ENCODE assay signal across 20 mouse cellular contexts in genomic region chr9:106144176-106144575, GRCm38 (mm10). TPM values are rescaled to one million over a fixed set of nuclear protein-coding genes. Genes with fewer than 3 reads are reported as not detected.
DNase-seq lines count a peak whose midpoint lies in the region; ATAC-seq and TF ChIP-seq lines count a peak whose summit lies in the region.
"Had no signal": no experiment of that assay in that cellular context is flagged by ENCODE, and none has a peak within 500 bp of the region (broad histone marks: within the 10 kb centered on the region; RNA-seq: fewer than 3 reads in every experiment).

No protein-coding gene starts in this region.

- H3K4me1 ChIP-seq in hindbrain, embryonic 13.5 days (replicated peaks): peaks cover 59% of the 10 kb centered on the region
- H3K4me1 ChIP-seq in hindbrain, embryonic 10.5 days (replicated peaks): peaks cover 40% of the 10 kb centered on the region
- peaks cover 33% of the 10 kb centered on the region for H3K4me1 ChIP-seq in forebrain, embryonic 14.5 days (ENCODE audit: control insufficient read depth, insufficient read depth, low read length)

- H3K9ac ChIP-seq in hindbrain, embryonic 13.5 days: no peak overlapping the region
- H3K9ac ChIP-seq in forebrain, embryonic 14.5 days (ENCODE audit: low read length): no peak overlapping the region
- H3K9ac ChIP-seq: midbrain, embryonic 12.5 days had no signal

- TF ChIP-seq CTCF in left cerebral cortex, adult 2 months (IDR thresholded peaks at IDR 0.05): no peak

- H3K36me3 ChIP-seq in hindbrain, embryonic 13.5 days: no peaks in the 10 kb centered on the region
- H3K36me3 ChIP-seq in hindbrain, embryonic 10.5 days: no peaks in the 10 kb centered on the region
- H3K36me3 ChIP-seq in forebrain, embryonic 14.5 days (ENCODE audit: control insufficient read depth, insufficient read depth, low read length): no peaks in the 10 kb centered on the region
- H3K36me3 ChIP-seq: midbrain, embryonic 12.5 days had no signal

- intact Hi-C loops in left cerebral cortex, postnatal 4 days (cut with DNase I): no loop called here
- intact Hi-C loops in left cerebral cortex, adult 2 months (cut with DNase I): no loop called here

- no peak for DNase-seq in hindbrain, embryonic 10.5 days (ENCODE audit: low spot score)
- peak; percentile 66 for DNase-seq in left cerebral cortex, postnatal 4 days
- no peak for DNase-seq in left cerebral cortex, adult 2 months (ENCODE audit: extremely low spot score in 1 of 2, low spot score in 2 of 2)
- peak; percentile 92 for DNase-seq in forebrain, embryonic 14.5 days (ENCODE audit: low spot score)
- peak; percentile 17 for DNase-seq in retina, postnatal 7 days (ENCODE audit: low read depth, low spot score)
- no peak for DNase-seq in embryo, embryonic 10 days (ENCODE audit: low spot score)
- DNase-seq: adrenal gland, adult 2 months; cerebellum, adult 8-10 months; gastrocnemius, postnatal 10 days; heart, adult 18-20 months; heart, postnatal 4 days; lung, adult 2 months; thymus, postnatal 36 days had no signal

- H3K4me2 ChIP-seq in hindbrain, embryonic 13.5 days: no peak overlapping the region
- H3K4me2 ChIP-seq in forebrain, embryonic 14.5 days (ENCODE audit: low read length): no peak overlapping the region
- H3K4me2 ChIP-seq: midbrain, embryonic 12.5 days had no signal

- no peak overlapping the region for H3K4me3 ChIP-seq in hindbrain, embryonic 13.5 days
- H3K4me3 ChIP-seq in hindbrain, embryonic 10.5 days: no peak overlapping the region
- H3K4me3 ChIP-seq in left cerebral cortex, adult 2 months: no peak overlapping the region
- H3K4me3 ChIP-seq in forebrain, embryonic 14.5 days (ENCODE audit: low read depth, low read length): no peak overlapping the region
- H3K4me3 ChIP-seq: midbrain, embryonic 12.5 days had no signal

- peak overlapping the region; percentile 79 for H3K27ac ChIP-seq in hindbrain, embryonic 13.5 days
- H3K27ac ChIP-seq in hindbrain, embryonic 10.5 days: no peak overlapping the region
- no peak overlapping the region for H3K27ac ChIP-seq in left cerebral cortex, adult 2 months
- H3K27ac ChIP-seq in forebrain, embryonic 14.5 days (ENCODE audit: low read depth, low read length): no peak overlapping the region
- H3K27ac ChIP-seq: kidney, postnatal 0 days; macrophage; midbrain, embryonic 12.5 days had no signal

- H3K27me3 ChIP-seq in hindbrain, embryonic 13.5 days: no peaks in the 10 kb centered on the region
- peaks cover 26% of the 10 kb centered on the region for H3K27me3 ChIP-seq in hindbrain, embryonic 10.5 days (ENCODE audit: insufficient read depth, poor library complexity, severe bottlenecking)
- H3K27me3 ChIP-seq in forebrain, embryonic 14.5 days (replicated peaks; ENCODE audit: control insufficient read depth, insufficient read depth, low read length): peaks cover 13% of the 10 kb centered on the region
- H3K27me3 ChIP-seq: midbrain, embryonic 12.5 days had no signal

- WGBS in hindbrain, embryonic 13.5 days: 61% methylated on average over 7 of the region's 7 CpGs
- WGBS in hindbrain, embryonic 10.5 days: 92% methylated on average over 7 of the region's 7 CpGs
- 10% methylated on average over 7 of the region's 7 CpGs for WGBS in forebrain, embryonic 14.5 days

- ATAC-seq in hindbrain, embryonic 13.5 days (ENCODE audit: low FRiP score): no peak
- ATAC-seq in forebrain, embryonic 14.5 days: peak; percentile 58
- ATAC-seq: intestine, postnatal 0 days had no signal

- H3K9me3 ChIP-seq in hindbrain, embryonic 13.5 days: no peaks in the 10 kb centered on the region
- no peaks in the 10 kb centered on the region for H3K9me3 ChIP-seq in hindbrain, embryonic 10.5 days
- H3K9me3 ChIP-seq in forebrain, embryonic 14.5 days (replicated peaks; ENCODE audit: control insufficient read depth, low read length): no peaks in the 10 kb centered on the region
- H3K9me3 ChIP-seq: midbrain, embryonic 12.5 days had no signal

RNA-seq across cellular contexts. Expression of gene Glyctk, which starts 13.8 kb away (rescaled TPM):
- polyA plus RNA-seq in hindbrain, embryonic 13.5 days (2015; fragmentation: Nextera tagmentation; extraction: Ambion mirVana): 5.4 and 5.7 TPM in 2 replicates
- polyA plus RNA-seq in hindbrain, embryonic 10.5 days (2016; fragmentation: Nextera tagmentation; extraction: Ambion mirVana): 2.9 and 4.5 TPM in 2 replicates
- 1 to 10 TPM; 2.7 to 3.5 TPM for total RNA-seq in left cerebral cortex, postnatal 4 days (2021)
- total RNA-seq in left cerebral cortex, adult 2 months (2021): 1 to 10 TPM; 4.0 to 5.0 TPM
- 2.3 TPM in 2 replicates for polyA plus RNA-seq in forebrain, embryonic 14.5 days (2014; fragmentation: Nextera tagmentation; extraction: Ambion mirVana)

RNA-seq across cellular contexts. Expression of gene Wdr82, which starts 26.6 kb away (rescaled TPM):
- polyA plus RNA-seq in hindbrain, embryonic 13.5 days (2015; fragmentation: Nextera tagmentation; extraction: Ambion mirVana): 32.6 and 33.7 TPM in 2 replicates
- 25.8 and 29.9 TPM in 2 replicates for polyA plus RNA-seq in hindbrain, embryonic 10.5 days (2016; fragmentation: Nextera tagmentation; extraction: Ambion mirVana)
- total RNA-seq in left cerebral cortex, postnatal 4 days (2021): 100 to 1,000 TPM; 168 to 170 TPM
- 100 to 1,000 TPM; 117 to 126 TPM for total RNA-seq in left cerebral cortex, adult 2 months (2021)
- polyA plus RNA-seq in forebrain, embryonic 14.5 days (2014; fragmentation: Nextera tagmentation; extraction: Ambion mirVana): 54.7 and 56.4 TPM in 2 replicates

RNA-seq across cellular contexts. Expression of gene Col6a4, which starts 47.6 kb away (rescaled TPM):
- 0.62 and 1.1 TPM in 2 replicates for polyA plus RNA-seq in hindbrain, embryonic 13.5 days (2015; fragmentation: Nextera tagmentation; extraction: Ambion mirVana)
- 0.10 and 0.26 TPM in 2 replicates for polyA plus RNA-seq in hindbrain, embryonic 10.5 days (2016; fragmentation: Nextera tagmentation; extraction: Ambion mirVana)
- total RNA-seq in left cerebral cortex, postnatal 4 days (2021): 1 to 10 TPM; 2.0 to 3.1 TPM
- total RNA-seq in left cerebral cortex, adult 2 months (2021): 1 to 10 TPM; 1.5 to 2.2 TPM
- 0.22 and 0.66 TPM in 2 replicates for polyA plus RNA-seq in forebrain, embryonic 14.5 days (2014; fragmentation: Nextera tagmentation; extraction: Ambion mirVana)
- total RNA-seq: liver, adult 2 months had no signal
- polyA plus RNA-seq: heart, embryonic 14.5 days; liver, adult 2 months; macrophage had no signal

RNA-seq across cellular contexts. Expression of gene Ppm1m, which starts 55.4 kb away (rescaled TPM):
- 16.6 and 19.0 TPM in 2 replicates for polyA plus RNA-seq in hindbrain, embryonic 13.5 days (2015; fragmentation: Nextera tagmentation; extraction: Ambion mirVana)
- 47.3 and 48.6 TPM in 2 replicates for polyA plus RNA-seq in hindbrain, embryonic 10.5 days (2016; fragmentation: Nextera tagmentation; extraction: Ambion mirVana)
- total RNA-seq in left cerebral cortex, postnatal 4 days (2021): 10 to 100 TPM; 16.1 to 18.7 TPM
- 10 to 100 TPM; 22.2 to 26.4 TPM for total RNA-seq in left cerebral cortex, adult 2 months (2021)
- polyA plus RNA-seq in forebrain, embryonic 14.5 days (2014; fragmentation: Nextera tagmentation; extraction: Ambion mirVana): 10.3 and 10.7 TPM in 2 replicates

RNA-seq across cellular contexts. Expression of gene Twf2, which starts 58.7 kb away (rescaled TPM):
- 53.5 and 53.9 TPM in 2 replicates for polyA plus RNA-seq in hindbrain, embryonic 13.5 days (2015; fragmentation: Nextera tagmentation; extraction: Ambion mirVana)
- polyA plus RNA-seq in hindbrain, embryonic 10.5 days (2016; fragmentation: Nextera tagmentation; extraction: Ambion mirVana): 65.9 and 71.3 TPM in 2 replicates
- 10 to 100 TPM; 34.4 to 38.2 TPM for total RNA-seq in left cerebral cortex, postnatal 4 days (2021)
- 10 to 100 TPM; 60.3 to 61.1 TPM for total RNA-seq in left cerebral cortex, adult 2 months (2021)
- 57.5 and 64.7 TPM in 2 replicates for polyA plus RNA-seq in forebrain, embryonic 14.5 days (2014; fragmentation: Nextera tagmentation; extraction: Ambion mirVana)

Comparison
In these comparisons a context has a peak if more than half of its experiments do, and no peak if none do; other contexts are left out.
1. DNase-seq: peak in left cerebral cortex, postnatal 4 days (single experiment), forebrain, embryonic 14.5 days (single experiment) and retina, postnatal 7 days (single experiment); none in hindbrain, embryonic 10.5 days (single experiment), left cerebral cortex, adult 2 months (0 of 2) and embryo, embryonic 10 days (single experiment).